Mouse (Mus musculus) cerebellum, adult 2 months (tissue): ENCODE data around the gene Bbs9.

Source experiments
- CTCF ChIP-seq: fragments of 200-500 bp; IDR thresholded peaks from 2 replicates; pipeline ENCODE4 v1.5.1; 2011; ENCODE audit warnings: low read depth, mild to moderate bottlenecking, control low read depth, low read length, moderate library complexity, borderline replicate concordance; ENCODE audit not compliant: insufficient read depth
- POLR2A ChIP-seq: fragments of 200-500 bp; IDR thresholded peaks from 2 replicates; pipeline ENCODE4 v1.6.1; 2011; ENCODE audit warnings: low read length, control low read depth, borderline replicate concordance; ENCODE audit not compliant: insufficient read depth

DNA sequence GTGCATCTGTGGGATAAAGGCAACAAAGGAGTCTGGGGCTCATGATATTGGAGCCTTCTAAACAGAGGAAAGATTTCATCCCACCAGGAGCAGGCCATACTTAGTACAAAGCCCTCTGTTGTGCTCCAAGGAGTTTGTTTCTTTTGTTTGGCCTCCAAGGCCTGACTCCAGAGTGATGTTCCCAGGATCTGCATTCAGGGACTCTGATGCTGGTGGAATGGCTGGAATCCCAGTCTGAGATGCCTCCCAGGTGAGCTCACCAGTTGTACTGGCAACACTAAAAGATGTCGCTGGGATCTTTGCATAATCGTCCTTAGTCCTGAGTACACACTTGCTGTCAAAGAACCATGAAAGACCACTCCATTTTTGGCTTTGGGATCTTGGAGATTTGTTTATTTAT is 41.4 kb upstream of the Bbs9 start:
- TF ChIP-seq CTCF (no peak), POLR2A (no peak)
